Mouse (Mus musculus): ENCODE measurements around the gene Grin3a. TPM values are rescaled to one million over a fixed set of nuclear protein-coding genes. Genes with fewer than 3 reads are reported as not detected.
A peak's percentile ranks its signal among the peaks of the same experiment; 100 is the strongest.
"Not testable (repeated sequence)": the region's sequence is repeated elsewhere in the genome, so short reads cannot be mapped to it uniquely, and the experiment has no call there.

Gene Grin3a
- total and polyA plus RNA-seq, 3 experiments = 0.04 to 0.10 TPM; not detected in 1

GRCm38 (mm10) chr4:49623916-49624315 lies 221.6 kb downstream of the Grin3a start (continued):
- no peak for TF ChIP-seq POLR2A (IDR thresholded peaks at IDR 0.05; ENCODE audit: control insufficient read depth in 1 of 2, insufficient read depth in 1 of 2, low read depth in 1 of 2, low read length in 2 of 2, poor library complexity in 1 of 2)
- TF ChIP-seq MAFK (IDR thresholded peaks at IDR 0.05; ENCODE audit: borderline replicate concordance, low read depth, low read length) = no peak
- TF ChIP-seq BHLHE40 (IDR thresholded peaks at IDR 0.05; ENCODE audit: borderline replicate concordance, low read depth, low read length) = no peak

- no peaks in the 10 kb centered on the region for H3K79me2 ChIP-seq (ENCODE audit: control insufficient read depth, insufficient read depth, low read length, poor library complexity)
- no peaks in the 10 kb centered on the region for H3K4me1 ChIP-seq (ENCODE audit: control insufficient read depth in 1 of 2, insufficient read depth in 2 of 2, low read length in 2 of 2)
- H3K9me3 ChIP-seq (replicated peaks; ENCODE audit: insufficient read depth, low read length) = no peaks in the 10 kb centered on the region
- H3K4me3 ChIP-seq (ENCODE audit: control insufficient read depth in 1 of 2, insufficient read depth in 1 of 2, low read depth in 2 of 2, low read length in 2 of 2) = no peak overlapping the region
- no peak for DNase-seq (ENCODE audit: low read depth, low spot score)
- TF ChIP-seq GATA1 (IDR thresholded peaks at IDR 0.05; ENCODE audit: low read depth, low read length) (no peak), USF2 (IDR thresholded peaks at IDR 0.05; ENCODE audit: borderline replicate concordance in 1 of 2, insufficient read depth in 1 of 2, low read depth in 1 of 2, low read length in 2 of 2) (no peak), HCFC1 (IDR thresholded peaks at IDR 0.05; ENCODE audit: low read depth, low read length) (no peak), ZNF384 (IDR thresholded peaks at IDR 0.05; ENCODE audit: low read depth, low read length) (no peak), POLR2AphosphoS5 (IDR thresholded peaks at IDR 0.05; ENCODE audit: borderline replicate concordance, low read depth, low read length) (no peak), TCF12 (IDR thresholded peaks at IDR 0.05; ENCODE audit: low read depth, low read length) (no peak), ETS1 (IDR thresholded peaks at IDR 0.05; ENCODE audit: low read depth, low read length) (no peak), MXI1 (IDR thresholded peaks at IDR 0.05; ENCODE audit: low read depth, low read length) (no peak), MEF2A (IDR thresholded peaks at IDR 0.05; ENCODE audit: extremely low read depth, insufficient replicate concordance, low read depth, low read length, poor library complexity, severe bottlenecking) (no peak), MYB (IDR thresholded peaks at IDR 0.05; ENCODE audit: low read depth, low read length) (no peak), CHD2 (IDR thresholded peaks at IDR 0.05; ENCODE audit: low read length) (no peak), TAL1 (IDR thresholded peaks at IDR 0.05; ENCODE audit: low read length) (no peak), POLR2A (IDR thresholded peaks at IDR 0.05; ENCODE audit: control insufficient read depth in 1 of 2, insufficient read depth in 1 of 2, low read depth in 1 of 2, low read length in 2 of 2, poor library complexity in 1 of 2) (no peak), GABPA (IDR thresholded peaks at IDR 0.05; ENCODE audit: low read depth, low read length) (no peak), E2F4 (IDR thresholded peaks at IDR 0.05; ENCODE audit: borderline replicate concordance, low read depth, low read length) (no peak), RAD21 (IDR thresholded peaks at IDR 0.05; ENCODE audit: low read depth, low read length) (no peak), RCOR1 (IDR thresholded peaks at IDR 0.05; ENCODE audit: low read depth, low read length) (no peak), SMC3 (IDR thresholded peaks at IDR 0.05; ENCODE audit: low read depth, low read length) (no peak), SIN3A (IDR thresholded peaks at IDR 0.05; ENCODE audit: low read length) (no peak)
- no peak overlapping the region for H3K9ac ChIP-seq (ENCODE audit: control insufficient read depth, low read depth, low read length, poor library complexity, severe bottlenecking)
- H3K27me3 ChIP-seq (ENCODE audit: control insufficient read depth in 1 of 2, insufficient read depth in 2 of 2, low read length in 2 of 2) = no peaks in the 10 kb centered on the region
- H3K27ac ChIP-seq (ENCODE audit: control insufficient read depth, low read depth, low read length) = no peak overlapping the region
- no peaks in the 10 kb centered on the region for H3K36me3 ChIP-seq (ENCODE audit: control insufficient read depth in 1 of 2, insufficient read depth in 2 of 2, low read length in 2 of 2)
Observed at GRCm38 (mm10) chr4:49622272-49622671, 223.3 kb downstream of the Grin3a start.

- H3K27ac ChIP-seq (ENCODE audit: control insufficient read depth, low read depth, low read length); H3K9ac ChIP-seq (ENCODE audit: control insufficient read depth, low read depth, low read length, poor library complexity, severe bottlenecking); H3K27me3 ChIP-seq (ENCODE audit: control insufficient read depth in 1 of 2, insufficient read depth in 2 of 2, low read length in 2 of 2); H3K4me1 ChIP-seq (ENCODE audit: control insufficient read depth in 1 of 2, insufficient read depth in 2 of 2, low read length in 2 of 2); H3K36me3 ChIP-seq (ENCODE audit: control insufficient read depth in 1 of 2, insufficient read depth in 2 of 2, low read length in 2 of 2); H3K9me3 ChIP-seq (replicated peaks; ENCODE audit: insufficient read depth, low read length); H3K4me3 ChIP-seq (ENCODE audit: control insufficient read depth in 1 of 2, insufficient read depth in 1 of 2, low read depth in 2 of 2, low read length in 2 of 2); H3K79me2 ChIP-seq (ENCODE audit: control insufficient read depth, insufficient read depth, low read length, poor library complexity): not testable (repeated sequence)
- DNase-seq (ENCODE audit: low read depth, low spot score) = peak; percentile 63
Observed at GRCm38 (mm10) chr4:49619861-49620260, 225.7 kb downstream of the Grin3a start.
